Mouse (Mus musculus) stomach, embryonic 16.5 days (tissue): ENCODE measurements around the gene 7530416G11Rik. TPM values are rescaled to one million over a fixed set of nuclear protein-coding genes. Genes with fewer than 3 reads are reported as not detected.

ENCODE experiments used
- ATAC-seq: fragments of 200-750 bp; cut with Nextera tagmentation; 2 replicates; pipeline ENCODE4 v1.8.0; 2017; ENCODE audit warnings: moderate number of reproducible peaks, moderate TSS enrichment; ENCODE audit not compliant: insufficient read depth, low FRiP score
- H3K27ac ChIP-seq: fragments of 300-500 bp; sonication (generic); 2 replicates; pipeline ENCODE4 v1.5.1; 2014; ENCODE audit warnings: low read length
- H3K27me3 ChIP-seq: fragments of 300-500 bp; sonication (generic); 2 replicates; pipeline ENCODE4 v1.6.1; 2014; ENCODE audit warnings: low read length, control low read depth, mixed read lengths; ENCODE audit not compliant: control insufficient read depth, insufficient read depth
- H3K36me3 ChIP-seq: fragments of 300-500 bp; sonication (generic); 2 replicates; pipeline ENCODE4 v1.6.1; 2014; ENCODE audit warnings: low read length; ENCODE audit not compliant: control insufficient read depth, insufficient read depth
- H3K4me1 ChIP-seq: fragments of 300-500 bp; sonication (generic); 2 replicates; pipeline ENCODE4 v1.6.1; 2014; ENCODE audit warnings: low read length, control low read depth, mixed read lengths; ENCODE audit not compliant: control insufficient read depth, insufficient read depth
- H3K4me2 ChIP-seq: fragments of 300-500 bp; sonication (generic); 2 replicates; pipeline ENCODE4 v1.6.1; 2014; ENCODE audit warnings: low read depth, low read length, mixed read lengths
- H3K4me3 ChIP-seq: fragments of 300-500 bp; sonication (generic); replicated peaks from 2 replicates; pipeline ENCODE4 v1.5.1; 2014; ENCODE audit warnings: mild to moderate bottlenecking, low read length
- H3K9ac ChIP-seq: fragments of 300-500 bp; sonication (generic); 2 replicates; pipeline ENCODE4 v1.6.1; 2014; ENCODE audit warnings: low read length
- H3K9me3 ChIP-seq: fragments of 300-500 bp; sonication (generic); replicated peaks from 2 replicates; pipeline ENCODE4 v1.6.1; 2016; ENCODE audit warnings: low read length, control low read depth; ENCODE audit not compliant: control insufficient read depth
- WGBS: fragments of 180-500 bp; shearing (Covaris S2); extraction: QIAGEN DNeasy Blood & Tissue Kit; methylation state at CpG from one replicate; pipeline ENCODE4 v1.1.7; 2014; 5-methylcytosine and 5-hydroxymethylcytosine counted together
- polyA plus RNA-seq: library from polyadenylated mRNA; unstranded; fragments of >200 nt; fragmentation: Nextera tagmentation; extraction: Ambion mirVana; gene quantifications from 2 replicates; pipeline ENCODE4 v1.2.1, GENCODE M21; 2015

7530416G11Rik gene
- polyA plus RNA-seq, 1 experiment from 2014 or later, result not detected

DNA sequence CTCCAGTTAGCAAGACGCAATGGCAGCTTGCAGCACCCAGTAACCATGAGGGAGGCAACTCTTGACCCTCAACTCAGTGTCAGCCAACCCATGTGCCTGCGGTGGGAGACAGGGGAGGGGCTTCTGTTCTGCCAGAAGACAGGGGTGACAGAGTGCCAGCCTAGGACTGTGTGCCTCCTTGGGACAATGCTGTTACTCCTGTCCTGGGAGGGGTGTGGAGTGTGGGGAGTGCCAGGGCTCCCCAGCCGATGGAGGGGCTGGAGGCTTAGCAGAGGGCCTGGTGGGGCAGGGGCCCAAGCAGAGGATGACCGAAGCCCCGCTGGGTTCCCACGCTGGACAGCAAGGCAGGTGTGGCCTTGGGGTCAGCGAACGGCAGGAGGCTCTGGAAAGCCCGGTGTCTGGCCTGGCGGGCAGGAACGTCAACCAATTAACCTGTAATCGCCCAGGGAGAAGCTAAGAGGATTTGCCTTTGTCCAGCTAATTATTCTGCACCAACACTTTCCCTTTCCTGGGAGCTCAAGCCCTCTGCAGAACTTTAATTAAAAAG, 21.4 kb upstream of the 7530416G11Rik start:
- no peaks in the 10 kb centered on the region for H3K9me3 ChIP-seq
- H3K27me3 ChIP-seq, result no peaks in the 10 kb centered on the region
- no peaks in the 10 kb centered on the region for H3K36me3 ChIP-seq
- ATAC-seq, result peak; percentile 5; the same call in 1 of the 2 replicates
- no peak overlapping the region for H3K4me3 ChIP-seq
- H3K27ac ChIP-seq, result no peak overlapping the region
- H3K4me2 ChIP-seq, result no peak overlapping the region
- WGBS, result 50% methylated on average over 12 of the region's 12 CpGs
- H3K9ac ChIP-seq, result no peak overlapping the region
- H3K4me1 ChIP-seq, result peaks cover 11% of the 10 kb centered on the region

DNA sequence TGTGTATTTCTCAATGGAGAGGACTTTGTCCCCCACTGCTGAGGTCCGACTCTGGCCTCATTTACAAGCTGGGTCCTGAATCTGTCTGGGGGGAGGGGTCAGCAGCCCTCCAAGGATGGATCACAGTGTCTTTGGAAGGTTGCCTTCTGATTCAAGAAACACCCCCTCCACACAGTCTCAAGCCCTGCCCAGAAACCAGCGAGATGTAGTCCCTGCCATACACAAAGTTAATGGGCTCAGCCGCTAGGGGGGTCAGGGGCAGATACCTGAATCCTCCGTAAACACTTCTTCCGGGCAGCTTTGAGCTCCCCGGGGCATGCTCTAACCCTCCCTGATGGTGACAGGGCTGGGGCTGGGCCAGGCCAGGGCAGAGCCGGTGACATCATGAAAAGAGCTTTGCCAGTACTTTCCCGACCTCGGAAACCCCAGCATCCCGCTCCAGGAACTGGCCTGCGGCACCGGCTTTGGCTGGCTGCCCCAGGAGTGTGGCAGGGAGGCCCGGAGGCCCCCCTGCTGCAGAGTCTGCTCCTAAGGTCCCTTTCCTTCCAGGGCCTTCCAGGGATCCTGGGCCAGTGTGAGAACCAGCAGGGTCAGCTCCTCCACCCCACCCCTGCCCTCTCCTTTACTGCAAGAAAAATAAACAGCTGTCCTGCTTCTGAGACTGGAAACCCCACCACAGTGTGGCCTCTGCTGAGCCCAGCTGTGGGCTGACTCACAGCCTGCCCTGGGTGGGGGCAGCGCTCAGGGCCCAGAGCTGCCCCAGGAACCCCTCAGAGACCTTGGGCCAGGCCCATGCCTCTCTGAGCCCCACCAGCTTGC, 20.4 kb upstream of the 7530416G11Rik start:
- H3K36me3 ChIP-seq, result no peaks in the 10 kb centered on the region
- no peak overlapping the region for H3K4me3 ChIP-seq
- H3K27ac ChIP-seq, result no peak overlapping the region
- H3K4me2 ChIP-seq, result peak overlapping the region; percentile 22
- ATAC-seq, result peak; percentile 67
- no peaks in the 10 kb centered on the region for H3K9me3 ChIP-seq
- WGBS, result 5% methylated on average over 14 of the region's 14 CpGs
- H3K4me1 ChIP-seq, result peaks cover 11% of the 10 kb centered on the region
- no peaks in the 10 kb centered on the region for H3K27me3 ChIP-seq
- no peak overlapping the region; the same call in 1 of the 2 replicates for H3K9ac ChIP-seq

DNA sequence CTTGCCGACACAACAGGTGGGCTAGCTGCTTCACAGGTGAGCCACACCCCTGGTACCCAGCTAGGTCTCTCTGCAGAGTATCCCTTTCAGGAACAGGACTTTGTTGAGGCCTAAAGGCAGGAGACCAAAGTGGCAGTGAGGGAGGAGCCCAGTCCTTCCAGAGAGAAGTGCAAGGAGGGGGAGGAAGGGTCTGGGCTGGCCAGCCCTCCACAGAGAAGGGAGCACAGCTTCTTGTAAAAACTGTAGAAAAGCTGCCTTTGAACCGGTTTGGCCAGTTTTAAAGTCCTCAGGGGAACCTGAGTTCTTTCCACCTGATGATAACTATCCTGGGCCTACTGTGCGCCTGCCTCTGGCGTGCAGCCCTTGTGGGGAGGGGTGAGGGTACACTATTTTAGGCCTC, 16.4 kb upstream of the 7530416G11Rik start:
- H3K36me3 ChIP-seq, result no peaks in the 10 kb centered on the region
- ATAC-seq, result peak; percentile 42; the same call in 1 of the 2 replicates
- WGBS, result 46% methylated on average over 4 of the region's 4 CpGs
- no peak overlapping the region for H3K9ac ChIP-seq
- H3K4me1 ChIP-seq, result peaks cover 11% of the 10 kb centered on the region
- H3K4me2 ChIP-seq, result no peak overlapping the region
- H3K4me3 ChIP-seq, result no peak overlapping the region
- H3K9me3 ChIP-seq, result no peaks in the 10 kb centered on the region
- H3K27me3 ChIP-seq, result no peaks in the 10 kb centered on the region
- H3K27ac ChIP-seq, result no peak overlapping the region

DNA sequence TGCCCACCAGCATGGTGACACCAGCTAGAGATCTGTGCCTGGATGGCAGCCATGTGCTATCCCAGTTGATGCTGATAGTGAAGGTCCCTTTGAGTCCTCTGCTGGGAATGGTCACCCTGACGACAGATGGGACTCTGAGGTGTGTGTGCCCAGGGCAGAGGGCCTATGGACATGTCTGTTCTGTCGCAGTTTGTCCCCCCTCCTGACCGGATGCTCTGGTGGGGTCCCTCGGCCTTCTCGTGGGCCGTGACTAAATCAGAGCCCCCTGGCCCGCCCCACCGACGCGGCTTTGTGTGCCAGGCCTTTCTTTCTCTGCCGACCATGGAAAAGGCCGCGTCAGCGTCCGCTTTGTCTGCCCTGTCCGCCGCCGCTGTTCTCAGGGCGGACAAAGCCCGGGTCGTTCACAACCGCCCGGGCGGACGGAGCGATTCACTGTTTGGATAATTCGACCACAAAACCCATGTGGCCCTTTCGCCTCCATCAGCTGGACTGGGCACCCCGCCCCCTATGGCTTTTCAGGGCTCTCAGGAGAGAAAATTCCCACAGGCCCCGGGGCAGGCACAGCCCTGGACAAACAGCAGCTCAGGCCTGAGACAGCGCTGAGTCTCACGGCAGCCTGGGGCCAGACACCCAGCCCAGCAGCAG, 4.5 kb upstream of the 7530416G11Rik start:
- Histone ChIP-seq H3K4me1 (no peaks in the 10 kb centered on the region), H3K36me3 (no peaks in the 10 kb centered on the region), H3K9me3 (no peaks in the 10 kb centered on the region), H3K27me3 (no peaks in the 10 kb centered on the region), H3K27ac (no peak overlapping the region), H3K4me3 (no peak overlapping the region), H3K4me2 (no peak overlapping the region), H3K9ac (no peak overlapping the region)
- no peak for ATAC-seq
- WGBS, result 54% methylated on average over 32 of the region's 32 CpGs

DNA sequence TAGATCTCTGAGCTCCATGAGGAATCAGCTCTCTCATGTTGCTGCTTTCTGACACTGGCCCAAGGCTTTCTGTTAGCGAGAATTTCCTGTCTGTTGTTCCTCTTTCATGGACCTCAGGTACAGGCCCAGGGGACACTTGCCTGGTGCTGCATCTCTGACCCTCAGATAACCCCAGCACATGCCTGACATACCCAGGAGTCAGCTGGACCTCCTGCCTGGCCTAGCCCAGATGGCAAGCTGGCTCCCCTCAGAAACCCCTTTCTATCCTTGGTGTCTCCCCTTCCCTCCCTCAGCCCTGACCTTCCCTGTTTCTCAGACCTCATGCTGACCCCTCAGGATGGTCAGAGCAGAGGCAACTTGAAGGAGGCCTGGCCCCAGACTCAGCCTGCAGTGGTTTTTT, 3.7 kb upstream of the 7530416G11Rik start:
- H3K9ac ChIP-seq, result no peak overlapping the region
- 29% methylated on average over 1 of the region's 1 CpGs for WGBS
- H3K4me2 ChIP-seq, result no peak overlapping the region
- H3K36me3 ChIP-seq, result no peaks in the 10 kb centered on the region
- no peak overlapping the region for H3K4me3 ChIP-seq
- H3K27me3 ChIP-seq, result no peaks in the 10 kb centered on the region
- no peak overlapping the region for H3K27ac ChIP-seq
- H3K4me1 ChIP-seq, result no peaks in the 10 kb centered on the region
- ATAC-seq, result no peak
- H3K9me3 ChIP-seq, result no peaks in the 10 kb centered on the region

DNA sequence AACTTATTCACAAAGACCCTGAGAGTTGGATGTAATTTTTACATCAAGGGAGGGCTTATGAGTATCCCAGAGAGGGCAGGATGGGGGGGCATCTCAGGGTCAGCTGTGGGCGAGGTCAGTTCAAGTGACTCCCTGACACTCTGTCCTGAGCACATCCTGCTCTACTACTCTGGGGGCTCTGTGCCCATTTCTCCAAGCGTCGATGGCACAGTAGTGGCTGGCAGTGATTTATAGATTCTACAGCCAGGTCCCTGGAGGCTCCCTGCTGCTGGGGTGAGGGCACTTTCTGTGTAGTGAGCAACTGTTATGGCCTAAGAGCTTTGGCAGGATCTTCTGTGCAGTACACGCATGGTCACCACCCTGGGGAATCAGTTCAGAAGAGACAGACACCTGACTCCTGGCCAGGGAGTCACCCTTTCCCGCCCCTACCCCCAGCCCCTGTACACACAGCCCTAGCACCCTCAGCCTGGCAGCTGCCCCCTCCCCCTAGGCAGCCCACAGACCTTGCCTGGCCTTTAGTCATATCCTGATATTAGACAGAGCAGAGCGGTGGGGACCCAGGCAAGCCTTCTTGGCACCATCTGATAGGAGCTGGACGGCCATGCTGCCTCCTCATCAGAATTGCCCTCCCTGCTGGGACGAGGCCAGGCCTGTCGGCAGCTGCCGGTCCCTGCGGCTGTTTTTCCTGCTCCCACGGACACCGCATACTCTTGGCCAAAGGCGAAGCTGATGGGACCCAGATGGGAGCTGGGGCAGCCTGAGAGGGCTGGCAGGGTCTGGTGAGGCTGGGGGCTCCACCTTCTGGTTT, 2.3 kb upstream of the 7530416G11Rik start:
- Histone ChIP-seq H3K4me1 (no peaks in the 10 kb centered on the region), H3K27ac (no peak overlapping the region), H3K4me2 (no peak overlapping the region), H3K9ac (no peak overlapping the region), H3K4me3 (no peak overlapping the region), H3K9me3 (no peaks in the 10 kb centered on the region), H3K27me3 (no peaks in the 10 kb centered on the region), H3K36me3 (no peaks in the 10 kb centered on the region)
- 0 out of 2 replicates have a peak, but pooled peaks have one; percentile 31 for ATAC-seq
- WGBS, result 46% methylated on average over 14 of the region's 14 CpGs

DNA sequence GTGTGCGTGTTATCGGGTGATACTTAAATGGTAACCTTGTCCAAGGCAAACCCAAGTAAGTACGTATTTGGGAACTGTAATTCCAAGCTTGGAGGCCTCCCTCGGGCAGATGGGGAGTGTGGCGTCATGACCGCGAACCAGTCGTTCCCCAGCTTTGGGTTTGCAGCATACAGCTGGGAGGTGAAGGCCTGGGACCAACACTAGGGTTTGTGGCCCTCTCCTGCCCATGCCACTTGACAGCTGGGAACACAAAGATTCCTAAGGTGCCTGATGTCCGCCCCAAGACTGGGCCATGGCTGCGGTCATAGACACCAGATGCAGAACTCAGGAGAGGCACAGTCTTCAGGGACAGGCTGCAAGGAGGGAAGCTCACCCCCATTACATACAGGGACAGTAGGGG, 2.8 kb downstream of the 7530416G11Rik start:
- H3K4me2 ChIP-seq, result no peak overlapping the region
- 84% methylated on average over 10 of the region's 10 CpGs for WGBS
- H3K27me3 ChIP-seq, result no peaks in the 10 kb centered on the region
- no peaks in the 10 kb centered on the region for H3K9me3 ChIP-seq
- no peak for ATAC-seq
- no peaks in the 10 kb centered on the region for H3K4me1 ChIP-seq
- H3K4me3 ChIP-seq, result no peak overlapping the region
- H3K36me3 ChIP-seq, result no peaks in the 10 kb centered on the region
- H3K27ac ChIP-seq, result no peak overlapping the region
- H3K9ac ChIP-seq, result no peak overlapping the region

DNA sequence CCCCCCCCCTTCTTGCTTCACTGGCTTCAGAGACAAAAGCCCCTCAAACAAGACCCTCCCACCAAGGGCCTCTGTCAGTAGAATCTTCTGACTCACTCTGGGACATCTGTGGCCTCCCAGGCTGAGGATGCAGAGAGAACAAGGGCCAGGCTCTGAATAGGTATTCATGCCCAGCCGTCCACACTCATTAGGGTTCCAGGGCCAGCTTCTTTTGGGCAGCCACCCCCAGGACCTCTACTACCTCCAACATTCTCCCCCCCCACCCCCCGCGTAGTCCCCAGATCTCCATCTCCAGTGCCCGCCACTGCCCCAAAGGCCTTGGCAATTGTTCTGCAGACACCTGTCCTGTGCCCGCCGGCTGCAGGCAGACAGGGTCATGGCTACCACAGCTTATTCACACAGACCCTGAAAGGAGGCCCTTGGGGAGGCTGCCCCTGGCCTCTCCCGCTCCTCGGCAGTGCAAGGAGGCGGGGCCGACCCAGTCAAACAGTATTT, 5.0 kb downstream of the 7530416G11Rik start:
- Histone ChIP-seq H3K9me3 (no peaks in the 10 kb centered on the region), H3K4me2 (no peak overlapping the region), H3K36me3 (no peaks in the 10 kb centered on the region), H3K4me3 (no peak overlapping the region), H3K27ac (no peak overlapping the region), H3K4me1 (no peaks in the 10 kb centered on the region), H3K9ac (no peak overlapping the region), H3K27me3 (no peaks in the 10 kb centered on the region)
- WGBS, result 42% methylated on average over 10 of the region's 10 CpGs
- 0 out of 2 replicates have a peak, but pooled peaks have one; percentile 56 for ATAC-seq
